Mouse (Mus musculus): ENCODE results near the gene Gm21905.

DNA sequence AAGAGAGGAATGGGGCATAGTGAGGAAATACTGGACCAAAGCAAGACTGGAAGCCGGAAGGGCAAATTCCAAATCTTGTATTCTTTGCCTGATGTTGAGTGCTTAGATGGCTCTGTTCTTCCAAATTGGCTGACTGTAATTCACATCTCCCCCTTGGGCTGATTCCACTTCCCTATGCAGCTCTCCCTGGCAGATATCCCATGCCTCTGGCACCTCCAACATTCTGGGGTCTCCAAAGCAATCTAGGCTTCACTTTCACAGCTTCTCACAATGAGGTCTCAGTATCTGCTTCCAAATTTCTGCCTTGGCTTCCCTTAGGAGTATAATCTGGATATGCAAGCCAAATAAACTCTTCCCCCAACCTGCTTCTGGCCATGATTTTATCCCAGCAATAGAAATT is 47.3 kb downstream of the Gm21905 start:
- no peak for TF ChIP-seq POLR2A (IDR thresholded peaks at IDR 0.05; ENCODE audit: insufficient read depth, low read length)
- TF ChIP-seq CTCF (IDR thresholded peaks at IDR 0.05; ENCODE audit: low read depth, low read length) = no peak

All from ES-Bruce4 (cell line).